Mouse (Mus musculus) lung, postnatal 14 days (tissue): Measurements from ENCODE around the gene Tprg.

Source experiments
- DNase-seq: peaks from one replicate; pipeline ENCODE4 v3.0.0; 2021

Gene Tprg

GRCm38 (mm10) chr16:25425376-25425775 lies 138.8 kb downstream of the Tprg start:
- no peak for DNase-seq

- peak; percentile 69 for DNase-seq
These were observed 139.6 kb downstream of the Tprg start for GRCm38 (mm10) chr16:25426261-25426660.

GRCm38 (mm10) chr16:25440039-25440438 lies 153.4 kb downstream of the Tprg start:
- no peak for DNase-seq

DNA sequence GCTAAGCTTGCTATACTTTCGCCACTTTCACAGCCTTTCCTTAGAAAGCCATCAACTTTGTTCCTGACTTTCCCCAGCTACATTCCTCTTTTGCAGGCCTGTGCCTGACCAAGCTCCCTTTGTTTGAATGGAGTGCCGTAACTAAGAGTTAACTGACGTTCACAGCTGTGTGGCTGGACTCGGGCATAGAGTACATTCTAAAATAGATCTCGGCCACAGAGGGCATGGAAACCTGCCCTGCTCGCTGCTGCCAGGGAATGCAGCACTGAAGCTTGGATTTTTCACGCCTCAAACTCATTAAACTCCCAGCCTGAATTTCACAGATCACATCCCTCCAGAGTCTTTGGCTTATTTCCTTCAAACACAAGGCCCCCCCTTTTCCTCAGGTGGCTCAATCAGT lies 159.0 kb downstream of the Tprg start:
- DNase-seq: no peak

DNA sequence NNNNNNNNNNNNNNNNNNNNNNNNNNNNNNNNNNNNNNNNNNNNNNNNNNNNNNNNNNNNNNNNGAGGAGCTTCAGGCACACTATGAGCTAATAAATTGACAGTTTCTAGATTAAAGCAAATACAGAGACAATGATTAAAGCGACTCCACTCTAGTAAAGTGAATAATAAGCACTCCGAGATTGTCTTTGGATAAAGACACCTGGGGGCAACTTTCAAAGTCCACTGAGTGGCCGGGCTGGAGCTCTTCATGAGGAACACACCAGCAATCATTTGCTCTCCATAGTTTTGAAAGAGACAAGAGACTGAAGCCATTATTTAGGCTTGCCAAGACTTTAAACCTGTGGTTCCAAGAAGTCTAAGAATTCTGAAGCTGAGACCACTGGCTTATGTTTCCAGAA lies 164.9 kb downstream of the Tprg start:
- DNase-seq: no peak

DNA sequence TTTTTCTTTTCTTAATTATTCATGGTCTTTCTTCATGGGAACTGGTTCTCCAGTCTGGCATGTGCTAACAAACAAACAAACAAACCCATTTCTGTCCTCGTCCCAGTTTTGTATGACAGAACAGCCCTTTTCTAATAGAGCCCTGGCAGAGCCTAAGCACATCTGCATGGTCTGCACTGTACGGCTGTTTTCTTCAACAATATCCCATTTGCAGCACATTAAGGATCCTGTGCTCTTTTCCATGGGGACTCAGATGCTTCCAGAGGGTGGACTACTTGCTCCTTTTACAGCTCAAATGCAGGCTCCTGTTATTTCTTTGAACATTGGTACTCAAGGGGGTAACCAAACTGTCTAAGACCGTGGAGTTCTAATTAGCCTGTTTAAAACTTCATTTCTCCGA lies 178.1 kb downstream of the Tprg start:
- DNase-seq: no peak

- peak; percentile 41 for DNase-seq
These were observed 179.0 kb downstream of the Tprg start for GRCm38 (mm10) chr16:25465435-25466139.

DNA sequence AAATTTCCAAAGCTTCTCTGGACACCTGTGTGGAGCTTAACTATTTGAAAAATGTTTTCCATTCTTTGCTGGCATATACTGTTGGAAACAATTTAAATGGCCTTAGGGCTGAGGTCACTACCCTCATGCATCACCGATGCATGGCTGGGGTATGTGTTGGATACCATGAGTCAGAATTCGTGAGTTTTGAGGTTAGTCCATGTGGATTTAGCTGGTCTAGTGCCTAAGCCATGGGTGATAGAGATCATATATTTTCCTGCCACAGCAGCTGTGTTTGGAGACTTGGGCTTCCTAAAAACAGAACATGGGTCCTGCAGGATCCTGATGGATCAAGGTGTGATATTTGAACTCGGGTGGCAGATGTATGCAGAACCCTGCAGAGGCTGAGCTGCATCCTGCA lies 181.4 kb downstream of the Tprg start:
- no peak for DNase-seq

DNA sequence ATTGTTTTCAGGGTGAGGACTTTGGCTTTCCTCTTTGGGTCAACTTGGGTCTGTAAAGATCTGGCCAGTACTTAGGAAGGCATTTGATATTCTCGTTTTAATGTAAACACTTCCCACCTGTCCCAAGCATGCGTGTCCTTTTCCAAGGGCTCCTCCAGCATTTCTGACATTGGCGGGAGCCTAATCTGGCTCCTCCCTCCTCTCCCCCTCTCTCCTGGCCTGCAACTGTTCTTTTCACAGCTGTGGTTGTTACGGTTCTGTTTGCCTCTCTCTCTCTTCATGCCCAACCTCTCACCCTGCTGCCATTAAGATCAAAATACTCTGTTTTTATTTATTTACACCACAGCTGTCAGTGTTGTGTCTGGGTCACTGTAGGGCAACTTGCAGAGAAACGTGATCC lies 182.0 kb downstream of the Tprg start:
- DNase-seq: no peak
